Mouse (Mus musculus): Measurements from ENCODE around the gene Dlg2. TPM values are rescaled to one million over a fixed set of nuclear protein-coding genes. Genes with fewer than 3 reads are reported as not detected.
A peak's percentile ranks its signal among the peaks of the same experiment; 100 is the strongest.

The Dlg2 gene
- polyA plus RNA-seq, 1 experiment from 2014 or later = 7.2 TPM

- WGBS = 37% methylated on average over 4 of the region's 4 CpGs
- Histone ChIP-seq H3K4me2 (replicated peaks) (peak overlapping the region; percentile 73), H3K9me3 (replicated peaks) (no peaks in the 10 kb centered on the region), H3K9ac (no peak overlapping the region), H3K4me3 (replicated peaks) (peak overlapping the region; percentile 37), H3K27ac (replicated peaks) (no peak overlapping the region), H3K36me3 (no peaks in the 10 kb centered on the region), H3K4me1 (peaks cover 10% of the 10 kb centered on the region), H3K27me3 (peaks cover 21% of the 10 kb centered on the region)
- ATAC-seq (ENCODE audit: insufficient number of reproducible peaks, low FRiP score, low TSS enrichment, low read depth) = no peak
Measured at GRCm38 (mm10) chr7:91543286-91543650, 1066.8 kb downstream of the Dlg2 start.

- Histone ChIP-seq H3K4me3 (replicated peaks) (no peak overlapping the region), H3K36me3 (no peaks in the 10 kb centered on the region), H3K4me1 (peaks cover 10% of the 10 kb centered on the region), H3K4me2 (replicated peaks) (no peak overlapping the region), H3K9me3 (replicated peaks) (no peaks in the 10 kb centered on the region), H3K27ac (replicated peaks) (no peak overlapping the region), H3K9ac (no peak overlapping the region), H3K27me3 (peaks cover 21% of the 10 kb centered on the region)
- ATAC-seq (ENCODE audit: insufficient number of reproducible peaks, low FRiP score, low TSS enrichment, low read depth) = no peak
- WGBS = 79% methylated on average over 3 of the region's 3 CpGs
Measured at GRCm38 (mm10) chr7:91544600-91544999, 1068.1 kb downstream of the Dlg2 start.

- H3K36me3 ChIP-seq = no peaks in the 10 kb centered on the region
- H3K4me1 ChIP-seq = no peaks in the 10 kb centered on the region
- H3K4me2 ChIP-seq (replicated peaks) = no peak overlapping the region
- no peak for ATAC-seq (ENCODE audit: insufficient number of reproducible peaks, low FRiP score, low TSS enrichment, low read depth)
- WGBS = 59% methylated on average over 1 of the region's 1 CpGs
- H3K27ac ChIP-seq (replicated peaks) = no peak overlapping the region
- H3K27me3 ChIP-seq = no peaks in the 10 kb centered on the region
- no peak overlapping the region for H3K4me3 ChIP-seq (replicated peaks)
- no peaks in the 10 kb centered on the region for H3K9me3 ChIP-seq (replicated peaks)
- no peak overlapping the region for H3K9ac ChIP-seq
Measured at GRCm38 (mm10) chr7:91548796-91549195, 1072.3 kb downstream of the Dlg2 start.

- H3K4me1 ChIP-seq = no peaks in the 10 kb centered on the region
- no peak overlapping the region for H3K9ac ChIP-seq
- H3K27ac ChIP-seq (replicated peaks) = no peak overlapping the region
- no peaks in the 10 kb centered on the region for H3K27me3 ChIP-seq
- H3K4me2 ChIP-seq (replicated peaks) = no peak overlapping the region
- H3K36me3 ChIP-seq = no peaks in the 10 kb centered on the region
- no peaks in the 10 kb centered on the region for H3K9me3 ChIP-seq (replicated peaks)
- ATAC-seq (ENCODE audit: insufficient number of reproducible peaks, low FRiP score, low TSS enrichment, low read depth) = no peak
- H3K4me3 ChIP-seq (replicated peaks) = no peak overlapping the region
Measured at GRCm38 (mm10) chr7:91557582-91557981, 1081.1 kb downstream of the Dlg2 start.

- Histone ChIP-seq H3K4me1 (no peaks in the 10 kb centered on the region), H3K9me3 (replicated peaks) (no peaks in the 10 kb centered on the region), H3K4me2 (replicated peaks) (no peak overlapping the region), H3K36me3 (no peaks in the 10 kb centered on the region), H3K27me3 (no peaks in the 10 kb centered on the region), H3K4me3 (replicated peaks) (no peak overlapping the region), H3K9ac (no peak overlapping the region), H3K27ac (replicated peaks) (no peak overlapping the region)
- ATAC-seq (ENCODE audit: insufficient number of reproducible peaks, low FRiP score, low TSS enrichment, low read depth) = no peak
Measured at GRCm38 (mm10) chr7:91567423-91567822, 1091.0 kb downstream of the Dlg2 start.

GRCm38 (mm10) chr7:91570969-91571368 lies 1094.5 kb downstream of the Dlg2 start:
- Histone ChIP-seq H3K4me1 (no peaks in the 10 kb centered on the region), H3K9ac (no peak overlapping the region), H3K36me3 (no peaks in the 10 kb centered on the region), H3K4me2 (replicated peaks) (no peak overlapping the region), H3K27ac (replicated peaks) (no peak overlapping the region), H3K9me3 (replicated peaks) (no peaks in the 10 kb centered on the region), H3K27me3 (no peaks in the 10 kb centered on the region), H3K4me3 (replicated peaks) (no peak overlapping the region)
- ATAC-seq (ENCODE audit: insufficient number of reproducible peaks, low FRiP score, low TSS enrichment, low read depth) = no peak
- 82% methylated on average over 2 of the region's 2 CpGs for WGBS

- no peaks in the 10 kb centered on the region for H3K27me3 ChIP-seq
- H3K4me2 ChIP-seq (replicated peaks) = no peak overlapping the region
- ATAC-seq (ENCODE audit: insufficient number of reproducible peaks, low FRiP score, low TSS enrichment, low read depth) = no peak
- H3K27ac ChIP-seq (replicated peaks) = no peak overlapping the region
- no peak overlapping the region for H3K4me3 ChIP-seq (replicated peaks)
- WGBS = 65% methylated on average over 2 of the region's 2 CpGs
- no peaks in the 10 kb centered on the region for H3K36me3 ChIP-seq
- H3K9ac ChIP-seq = no peak overlapping the region
- H3K4me1 ChIP-seq = no peaks in the 10 kb centered on the region
- H3K9me3 ChIP-seq (replicated peaks) = no peaks in the 10 kb centered on the region
Measured at GRCm38 (mm10) chr7:91572666-91573065, 1096.2 kb downstream of the Dlg2 start.

GRCm38 (mm10) chr7:91573321-91573720 lies 1096.8 kb downstream of the Dlg2 start:
- Histone ChIP-seq H3K27me3 (no peaks in the 10 kb centered on the region), H3K27ac (replicated peaks) (no peak overlapping the region), H3K36me3 (no peaks in the 10 kb centered on the region), H3K4me2 (replicated peaks) (no peak overlapping the region), H3K4me1 (no peaks in the 10 kb centered on the region), H3K9ac (no peak overlapping the region), H3K9me3 (replicated peaks) (no peaks in the 10 kb centered on the region), H3K4me3 (replicated peaks) (no peak overlapping the region)
- no peak for ATAC-seq (ENCODE audit: insufficient number of reproducible peaks, low FRiP score, low TSS enrichment, low read depth)

- Histone ChIP-seq H3K9ac (no peak overlapping the region), H3K4me3 (replicated peaks) (no peak overlapping the region), H3K4me2 (replicated peaks) (no peak overlapping the region), H3K36me3 (no peaks in the 10 kb centered on the region), H3K9me3 (replicated peaks) (no peaks in the 10 kb centered on the region), H3K4me1 (no peaks in the 10 kb centered on the region), H3K27ac (replicated peaks) (no peak overlapping the region), H3K27me3 (no peaks in the 10 kb centered on the region)
- WGBS = 84% methylated on average over 6 of the region's 6 CpGs
- ATAC-seq (ENCODE audit: insufficient number of reproducible peaks, low FRiP score, low TSS enrichment, low read depth) = no peak
Measured at GRCm38 (mm10) chr7:91576216-91576615, 1099.7 kb downstream of the Dlg2 start.

GRCm38 (mm10) chr7:91582203-91582602 lies 1105.7 kb downstream of the Dlg2 start:
- Histone ChIP-seq H3K4me1 (no peaks in the 10 kb centered on the region), H3K36me3 (no peaks in the 10 kb centered on the region), H3K27ac (replicated peaks) (no peak overlapping the region), H3K27me3 (no peaks in the 10 kb centered on the region), H3K4me2 (replicated peaks) (no peak overlapping the region), H3K4me3 (replicated peaks) (no peak overlapping the region), H3K9ac (no peak overlapping the region), H3K9me3 (replicated peaks) (no peaks in the 10 kb centered on the region)
- no peak for ATAC-seq (ENCODE audit: insufficient number of reproducible peaks, low FRiP score, low TSS enrichment, low read depth)
- WGBS = 69% methylated on average over 2 of the region's 2 CpGs

GRCm38 (mm10) chr7:91583566-91583965 lies 1107.1 kb downstream of the Dlg2 start:
- H3K36me3 ChIP-seq = no peaks in the 10 kb centered on the region
- no peak overlapping the region for H3K4me2 ChIP-seq (replicated peaks)
- H3K9ac ChIP-seq = no peak overlapping the region
- 48% methylated on average over 1 of the region's 1 CpGs for WGBS
- no peaks in the 10 kb centered on the region for H3K4me1 ChIP-seq
- H3K4me3 ChIP-seq (replicated peaks) = no peak overlapping the region
- ATAC-seq (ENCODE audit: insufficient number of reproducible peaks, low FRiP score, low TSS enrichment, low read depth) = no peak
- no peak overlapping the region for H3K27ac ChIP-seq (replicated peaks)
- no peaks in the 10 kb centered on the region for H3K9me3 ChIP-seq (replicated peaks)
- no peaks in the 10 kb centered on the region for H3K27me3 ChIP-seq

GRCm38 (mm10) chr7:91591261-91592170 lies 1115.0 kb downstream of the Dlg2 start:
- no peaks in the 10 kb centered on the region for H3K27me3 ChIP-seq

More at GRCm38 (mm10) chr7:91591261-91592170, 1115.0 kb downstream of the Dlg2 start:
- no peak for ATAC-seq (ENCODE audit: insufficient number of reproducible peaks, low FRiP score, low TSS enrichment, low read depth)
- WGBS = 64% methylated on average over 5 of the region's 5 CpGs
- Histone ChIP-seq H3K4me2 (replicated peaks) (no peak overlapping the region), H3K4me1 (no peaks in the 10 kb centered on the region), H3K9me3 (replicated peaks) (no peaks in the 10 kb centered on the region), H3K9ac (no peak overlapping the region), H3K36me3 (no peaks in the 10 kb centered on the region), H3K4me3 (replicated peaks) (no peak overlapping the region), H3K27ac (replicated peaks) (no peak overlapping the region)
